Mouse (Mus musculus) thymus, postnatal 14 days (tissue): ENCODE measurements around the gene Gxylt2.

ENCODE experiments used
- DNase-seq: peaks from one replicate; pipeline ENCODE4 v3.0.0; 2021

Gxylt2 gene

GRCm38 (mm10) chr6:100716817-100717216 lies 12.3 kb downstream of the Gxylt2 start:
- DNase-seq = no peak

GRCm38 (mm10) chr6:100720098-100720501 lies 15.6 kb downstream of the Gxylt2 start:
- no peak for DNase-seq

- no peak for DNase-seq
These were observed 16.6 kb downstream of the Gxylt2 start for GRCm38 (mm10) chr6:100720882-100721721.

- no peak for DNase-seq
These were observed 27.5 kb downstream of the Gxylt2 start for GRCm38 (mm10) chr6:100731996-100732375.

- DNase-seq = no peak
These were observed 28.0 kb downstream of the Gxylt2 start for GRCm38 (mm10) chr6:100732376-100733021.

- DNase-seq = no peak
These were observed 28.7 kb downstream of the Gxylt2 start for GRCm38 (mm10) chr6:100733218-100733617.

GRCm38 (mm10) chr6:100734321-100734720 lies 29.8 kb downstream of the Gxylt2 start:
- no peak for DNase-seq

- DNase-seq = no peak
These were observed 54.1 kb downstream of the Gxylt2 start for GRCm38 (mm10) chr6:100758431-100759208.

- no peak for DNase-seq
These were observed 63.2 kb downstream of the Gxylt2 start for GRCm38 (mm10) chr6:100767756-100768155.

GRCm38 (mm10) chr6:100775923-100776505 lies 71.5 kb downstream of the Gxylt2 start:
- no peak for DNase-seq

- no peak for DNase-seq
These were observed 74.1 kb downstream of the Gxylt2 start for GRCm38 (mm10) chr6:100778595-100778994.

GRCm38 (mm10) chr6:100780421-100780820 lies 75.9 kb downstream of the Gxylt2 start:
- DNase-seq = no peak

GRCm38 (mm10) chr6:100781644-100782043 lies 77.1 kb downstream of the Gxylt2 start:
- DNase-seq = no peak

GRCm38 (mm10) chr6:100787726-100788125 lies 83.2 kb downstream of the Gxylt2 start:
- no peak for DNase-seq

- no peak for DNase-seq
These were observed 84.6 kb downstream of the Gxylt2 start for GRCm38 (mm10) chr6:100789161-100789560.

GRCm38 (mm10) chr6:100792055-100792659 lies 87.6 kb downstream of the Gxylt2 start:
- no peak for DNase-seq

- DNase-seq = no peak
These were observed 88.6 kb downstream of the Gxylt2 start for GRCm38 (mm10) chr6:100792973-100793769.

GRCm38 (mm10) chr6:100795797-100796196 lies 91.3 kb downstream of the Gxylt2 start:
- no peak for DNase-seq

GRCm38 (mm10) chr6:100799290-100799689 lies 94.8 kb downstream of the Gxylt2 start:
- DNase-seq = no peak

- DNase-seq = no peak
These were observed 95.2 kb downstream of the Gxylt2 start for GRCm38 (mm10) chr6:100799766-100800165.

GRCm38 (mm10) chr6:100800497-100800955 lies 96.0 kb downstream of the Gxylt2 start:
- DNase-seq = no peak
